Mouse (Mus musculus) kidney, postnatal 10 days (tissue): ENCODE data around the gene Lif.

Source experiments
- DNase-seq: peaks from one replicate; pipeline ENCODE4 v3.0.0; 2021; ENCODE audit warnings: mixed read lengths

Lif gene

DNA sequence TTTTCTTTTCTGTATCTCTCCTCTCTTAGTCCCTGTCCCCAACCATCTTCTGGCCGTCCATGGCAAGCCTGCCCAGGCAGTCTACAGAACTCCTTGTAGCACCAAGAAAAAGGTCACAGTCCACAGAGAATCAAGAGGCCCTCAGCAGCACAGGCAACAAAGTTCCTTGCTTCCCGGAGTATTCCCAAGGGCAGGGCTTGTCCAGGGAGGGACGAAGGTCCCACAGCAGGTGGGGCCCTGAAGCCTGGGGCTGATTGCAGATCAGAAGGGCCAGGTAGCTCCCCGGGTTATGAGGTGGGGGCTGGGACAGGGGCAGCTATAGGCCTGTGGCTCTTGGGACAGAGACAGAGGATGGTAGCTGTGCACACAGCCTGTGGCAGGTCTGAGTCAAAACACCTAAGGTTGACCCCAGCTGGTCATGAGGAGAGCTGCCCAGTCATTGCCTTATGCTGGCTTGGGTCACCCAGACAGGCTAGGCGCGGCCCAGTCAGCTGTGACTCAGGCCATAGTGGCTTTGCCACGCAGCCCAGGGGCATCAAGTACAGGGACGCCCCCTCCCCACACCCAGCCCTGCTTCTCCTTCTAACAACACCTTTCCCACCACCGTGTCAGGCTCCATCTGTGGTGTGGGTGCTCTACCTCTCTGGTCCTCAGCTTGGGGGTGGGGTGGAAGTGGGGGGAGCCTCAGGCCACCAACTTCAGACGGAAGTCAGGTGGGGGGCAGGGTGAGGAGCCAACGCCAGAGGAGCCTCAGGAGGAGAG, at the start of gene Lif:
Gene Lif (plus strand): TSS at position 712 of the 762 bp plus-strand sequence.
- no peak for DNase-seq

DNA sequence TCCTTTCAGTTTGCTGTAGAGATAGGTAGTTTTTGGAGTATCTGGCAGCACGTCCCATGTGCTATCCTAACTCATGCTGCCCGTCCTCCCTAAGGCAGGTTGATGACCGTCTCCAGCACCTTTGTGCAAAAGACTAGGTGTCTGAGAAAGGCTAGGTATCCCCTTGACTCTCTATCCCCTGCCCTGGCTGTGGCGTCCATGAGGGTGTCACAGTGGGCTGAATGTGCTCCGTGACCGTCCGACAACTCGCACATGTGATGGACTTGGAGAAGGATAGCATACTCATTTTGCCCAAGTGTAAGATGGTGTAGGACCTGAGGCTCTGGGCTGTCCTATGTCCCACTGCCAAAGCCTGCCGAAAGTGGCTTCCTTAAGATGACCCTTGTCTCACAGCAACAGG, 49.7 kb upstream of the Lif start:
- DNase-seq, result no peak

DNA sequence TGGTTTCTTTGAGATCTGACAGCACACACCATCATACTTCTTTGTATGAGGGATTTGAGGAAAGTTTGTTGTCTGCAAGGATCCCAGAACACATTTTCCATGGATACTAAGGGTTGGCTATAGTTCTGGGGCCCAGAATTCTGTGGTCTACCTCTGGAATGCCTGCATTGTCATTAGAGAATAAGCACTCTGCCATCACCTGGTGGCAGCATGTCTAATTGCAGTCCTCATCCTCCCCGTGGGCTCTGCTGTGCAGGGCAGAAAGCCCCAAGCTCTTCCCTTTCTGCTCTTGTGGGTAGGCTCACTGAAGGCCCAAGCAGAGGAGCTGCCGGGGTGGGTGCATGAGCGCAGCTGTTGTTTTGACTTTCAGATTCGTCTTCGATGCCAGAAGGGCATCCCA, 47.8 kb upstream of the Lif start:
- no peak for DNase-seq

DNA sequence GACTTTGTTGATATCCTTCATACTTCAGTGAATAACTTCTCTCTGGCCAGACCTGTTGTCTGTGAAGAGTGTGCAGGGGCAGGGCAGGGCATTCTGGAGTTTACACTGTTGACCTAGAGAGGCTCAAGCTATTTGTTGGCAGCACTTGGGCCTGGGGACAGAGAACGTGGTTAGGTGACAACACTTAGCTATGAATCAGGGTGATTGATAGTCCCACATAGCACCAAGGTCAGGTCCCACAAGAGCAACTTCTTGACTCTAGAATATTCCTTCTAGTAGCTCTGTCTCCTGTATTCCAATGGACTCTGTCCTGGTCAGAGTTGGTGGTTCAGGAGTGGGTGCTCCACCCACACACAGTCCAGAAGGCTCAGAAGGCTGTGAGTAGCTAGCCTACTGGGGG, 46.6 kb upstream of the Lif start:
- no peak for DNase-seq

DNA sequence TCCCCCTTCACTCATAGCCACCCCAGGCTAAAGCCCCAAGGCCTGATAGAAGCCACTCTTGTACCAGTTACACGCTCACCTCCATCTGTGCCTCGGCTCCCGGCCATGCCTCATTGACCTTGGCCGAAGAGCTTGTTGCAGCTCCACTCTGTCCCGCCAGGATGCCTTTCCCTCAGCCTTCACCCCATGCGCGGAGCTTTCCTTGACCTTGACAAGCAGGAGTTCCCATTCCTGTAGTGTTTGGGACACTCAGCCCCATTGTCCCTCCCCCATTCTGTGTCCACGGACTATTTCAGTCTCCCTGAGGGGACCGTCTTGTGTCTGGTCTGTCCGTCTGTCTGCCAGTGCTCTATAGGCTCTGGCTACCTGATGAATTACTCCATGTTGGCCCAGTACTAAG, 44.2 kb upstream of the Lif start:
- DNase-seq, result no peak

DNA sequence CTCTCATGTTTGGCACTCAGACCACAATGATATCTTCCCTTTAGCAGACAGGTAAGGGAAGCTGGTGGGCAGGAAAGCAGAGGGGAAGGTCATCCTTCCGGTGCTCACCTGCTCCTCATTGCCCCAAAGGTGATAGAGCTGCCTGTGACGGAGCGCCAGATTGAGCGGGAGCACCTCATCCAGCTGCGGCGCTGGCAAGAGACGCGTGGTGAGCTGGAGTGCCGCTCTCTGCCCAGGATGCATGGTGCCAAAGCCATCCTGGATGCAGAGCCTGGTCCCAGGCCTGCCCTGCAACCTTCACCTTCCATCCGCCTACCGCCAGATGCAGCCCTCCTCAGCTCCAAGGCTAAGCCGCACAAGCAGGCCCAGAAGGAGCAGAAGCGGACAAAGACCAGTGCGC, 42.8 kb upstream of the Lif start:
- no peak for DNase-seq

DNA sequence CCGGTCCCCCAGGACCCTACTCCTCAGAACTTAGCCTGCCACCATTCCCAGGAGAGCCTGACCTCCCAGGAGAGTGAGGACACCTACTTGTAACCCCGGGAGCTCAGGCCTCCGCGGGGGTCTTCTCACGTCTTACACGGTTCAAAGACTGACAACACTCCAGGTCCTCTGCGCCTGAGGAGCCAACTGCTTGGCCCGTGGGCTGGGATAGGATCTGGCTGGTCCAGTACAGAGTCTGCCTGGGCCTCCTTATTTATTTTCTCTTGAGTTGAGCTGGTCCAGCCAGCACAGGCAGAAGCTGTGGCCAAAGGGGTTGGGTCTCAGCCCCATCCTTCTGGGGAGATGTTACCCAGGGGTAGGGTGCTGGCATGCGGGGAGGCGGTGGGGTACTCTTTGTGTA, 42.3 kb upstream of the Lif start:
- no peak for DNase-seq

DNA sequence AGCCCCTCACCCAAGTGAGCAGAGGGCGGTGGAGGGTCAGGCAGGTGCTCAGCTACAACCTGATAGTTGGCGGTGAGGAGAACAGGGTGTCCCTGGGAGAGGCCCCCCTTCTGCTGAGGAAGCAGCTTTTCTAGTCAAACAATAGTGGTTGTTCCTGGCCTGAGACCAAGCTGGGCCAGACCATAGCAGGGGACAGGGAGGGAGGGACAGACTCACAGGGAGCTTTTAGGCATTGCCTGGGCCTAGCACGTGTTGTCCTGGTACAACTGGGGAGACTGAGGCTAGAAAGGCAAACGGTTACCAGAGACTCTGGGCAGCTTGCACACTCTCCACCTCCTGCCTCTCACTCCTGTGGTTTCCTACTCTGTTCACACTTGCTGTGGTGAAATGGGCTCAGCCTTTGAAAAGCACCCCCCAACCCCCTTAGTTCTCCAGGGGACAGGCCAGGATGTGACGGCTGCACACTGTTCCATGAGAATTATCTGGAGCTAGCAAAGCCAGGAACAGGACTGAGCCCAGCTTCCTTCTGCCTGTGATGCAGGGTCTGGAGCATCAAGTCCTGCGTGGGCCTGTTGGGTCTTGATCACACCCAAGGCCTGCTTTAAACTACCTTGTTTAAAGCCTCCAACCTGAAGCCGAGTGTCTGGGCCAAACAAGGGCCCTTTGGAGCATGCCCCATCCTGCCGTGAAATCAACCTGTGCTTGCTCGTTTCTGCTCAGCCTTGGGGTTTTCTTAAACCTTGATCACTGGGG, 40.9 kb upstream of the Lif start:
- peak; percentile 76 for DNase-seq

DNA sequence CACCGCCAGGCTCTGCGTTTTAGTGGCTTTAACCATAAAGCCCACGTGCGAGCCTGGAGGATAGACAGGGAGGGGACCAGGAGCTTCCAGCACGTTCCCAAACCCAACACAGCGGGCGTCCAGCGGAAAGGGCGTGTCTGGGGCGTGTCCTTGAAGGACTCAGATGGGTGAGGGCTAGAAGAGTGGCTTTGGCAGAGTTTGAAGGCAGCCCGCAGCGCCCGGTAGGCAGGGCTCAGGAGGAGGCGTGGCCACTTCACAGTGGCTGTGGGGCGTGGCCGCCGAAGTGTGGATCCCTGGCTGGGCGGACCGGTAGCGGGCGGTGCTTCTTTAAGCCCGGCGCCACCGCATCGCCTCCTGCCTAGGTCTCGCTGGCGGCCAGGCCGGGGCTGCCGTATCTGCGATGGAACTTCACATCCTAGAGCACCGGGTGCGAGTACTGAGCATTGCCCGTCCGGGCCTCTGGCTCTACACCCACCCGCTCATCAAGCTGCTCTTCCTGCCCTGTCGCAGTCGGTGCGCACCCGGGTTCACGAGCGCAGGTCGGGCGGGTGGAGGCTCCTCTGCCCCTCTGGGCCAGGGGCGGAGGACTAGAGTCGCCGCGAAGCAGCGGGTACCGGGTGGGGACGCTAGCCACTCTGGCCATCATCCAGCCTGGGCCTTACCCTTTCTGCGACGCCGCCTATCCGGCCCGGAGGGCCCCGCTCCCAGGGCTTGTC, 39.3 kb upstream of the Lif start, which contains the start of gene Castor1:
Gene Castor1 (plus strand): TSS at position 312 of the 716 bp plus-strand sequence.
- DNase-seq, result peak; percentile 95

DNA sequence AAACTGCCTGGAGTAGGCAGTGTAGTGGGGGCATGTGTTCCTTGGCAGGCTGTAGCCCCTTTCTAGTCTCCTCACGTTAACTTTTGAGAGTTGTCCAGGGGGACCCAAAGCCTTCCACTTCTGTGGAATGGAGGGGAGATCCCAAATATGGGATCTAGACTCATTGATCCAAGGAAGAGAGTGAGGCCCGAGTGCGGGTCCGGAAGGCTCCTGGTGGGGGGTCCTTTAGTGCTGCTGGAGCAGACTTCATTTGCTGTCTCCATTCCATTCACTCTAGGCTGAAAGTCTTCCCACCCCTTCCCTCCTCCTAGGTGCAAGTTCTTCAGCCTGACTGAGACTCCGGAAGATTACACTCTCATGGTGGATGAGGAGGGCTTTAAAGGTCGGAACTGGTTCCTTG, 38.7 kb upstream of the Lif start:
- DNase-seq, result no peak

DNA sequence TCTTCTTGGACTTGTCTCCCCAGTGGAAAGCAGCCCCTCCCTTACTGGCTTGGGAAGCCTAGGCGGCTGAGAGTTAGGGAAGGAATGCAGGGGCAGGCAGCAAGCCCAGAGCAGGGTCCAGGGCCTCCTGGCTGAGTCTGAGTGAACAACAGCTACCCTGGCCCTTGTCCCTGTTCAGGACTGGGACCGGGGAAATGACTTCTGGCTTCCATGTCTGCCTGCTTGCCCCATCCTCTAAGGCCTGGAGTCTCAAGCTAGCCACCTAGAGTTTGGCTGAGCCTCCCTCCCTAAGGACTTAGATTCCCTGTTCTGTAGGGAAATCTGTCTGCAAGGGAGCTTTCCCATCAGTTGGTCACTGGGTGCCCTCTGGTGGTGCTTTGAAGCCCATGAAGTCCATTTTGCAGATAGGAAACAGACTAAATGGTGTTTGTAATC, 38.0 kb upstream of the Lif start:
- DNase-seq, result peak; percentile 89

DNA sequence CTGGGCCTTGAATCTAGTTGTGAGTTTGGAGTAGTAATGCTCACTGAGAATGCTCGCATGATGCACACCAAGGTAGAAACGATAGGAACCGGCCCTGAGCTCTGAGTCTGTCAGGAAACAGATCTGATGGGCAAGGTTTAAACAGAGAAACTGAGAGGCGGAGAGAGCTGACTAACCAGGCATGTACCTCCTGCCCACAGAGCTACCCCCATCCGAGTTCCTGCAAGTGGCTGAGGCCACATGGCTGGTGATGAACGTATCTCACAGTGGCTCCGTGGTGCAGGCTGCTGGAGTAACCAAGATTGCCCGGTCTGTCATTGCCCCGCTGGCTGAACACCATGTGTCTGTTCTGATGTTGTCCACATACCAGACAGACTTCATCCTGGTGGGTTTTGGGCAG, 37.4 kb upstream of the Lif start:
- DNase-seq, result no peak

DNA sequence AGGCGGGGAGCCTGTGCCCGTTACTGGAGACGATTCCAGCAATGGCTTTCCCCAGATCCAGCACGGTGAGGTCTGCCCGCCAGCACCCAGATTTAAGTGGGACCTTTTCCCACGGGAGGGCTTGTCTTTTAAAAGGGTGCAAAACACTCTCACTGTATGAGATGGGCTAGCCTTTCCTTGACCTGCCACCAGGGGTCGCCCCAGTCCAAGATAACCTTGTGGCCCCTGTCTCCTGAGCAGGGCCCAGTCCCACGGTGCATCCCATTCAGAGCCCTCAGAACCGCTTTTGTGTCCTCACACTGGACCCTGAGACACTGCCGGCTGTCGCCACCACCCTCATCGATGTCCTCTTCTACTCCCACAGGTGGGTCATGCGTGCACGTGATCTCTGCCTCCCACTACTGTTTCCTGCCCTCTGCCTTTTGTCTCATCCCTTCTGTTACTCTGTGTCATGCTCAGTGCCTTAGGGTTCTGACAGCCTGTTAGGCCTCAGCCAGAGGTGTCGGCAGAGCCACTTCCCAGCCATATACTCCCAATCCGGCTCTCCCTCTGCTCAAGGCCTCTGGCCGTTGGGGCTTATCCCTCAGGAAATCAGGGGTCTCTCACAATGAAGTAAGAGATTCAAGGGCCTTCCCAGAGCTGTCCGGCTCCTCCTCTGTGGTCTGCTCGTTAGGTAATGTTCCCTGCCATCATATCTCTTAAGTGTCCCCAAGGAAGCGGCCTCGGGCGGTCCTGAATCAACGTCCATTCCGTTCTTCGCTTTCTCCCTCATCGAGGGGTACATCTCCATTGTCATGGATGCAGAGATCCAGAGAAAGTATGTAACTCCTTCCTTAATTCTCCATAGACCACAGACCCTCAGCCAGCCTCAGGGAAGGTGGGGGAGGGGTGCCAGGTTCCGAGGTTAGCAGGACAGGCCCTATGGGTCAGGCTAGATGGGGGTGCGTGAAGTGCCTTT, 36.6 kb upstream of the Lif start:
- DNase-seq, result peak; percentile 89

DNA sequence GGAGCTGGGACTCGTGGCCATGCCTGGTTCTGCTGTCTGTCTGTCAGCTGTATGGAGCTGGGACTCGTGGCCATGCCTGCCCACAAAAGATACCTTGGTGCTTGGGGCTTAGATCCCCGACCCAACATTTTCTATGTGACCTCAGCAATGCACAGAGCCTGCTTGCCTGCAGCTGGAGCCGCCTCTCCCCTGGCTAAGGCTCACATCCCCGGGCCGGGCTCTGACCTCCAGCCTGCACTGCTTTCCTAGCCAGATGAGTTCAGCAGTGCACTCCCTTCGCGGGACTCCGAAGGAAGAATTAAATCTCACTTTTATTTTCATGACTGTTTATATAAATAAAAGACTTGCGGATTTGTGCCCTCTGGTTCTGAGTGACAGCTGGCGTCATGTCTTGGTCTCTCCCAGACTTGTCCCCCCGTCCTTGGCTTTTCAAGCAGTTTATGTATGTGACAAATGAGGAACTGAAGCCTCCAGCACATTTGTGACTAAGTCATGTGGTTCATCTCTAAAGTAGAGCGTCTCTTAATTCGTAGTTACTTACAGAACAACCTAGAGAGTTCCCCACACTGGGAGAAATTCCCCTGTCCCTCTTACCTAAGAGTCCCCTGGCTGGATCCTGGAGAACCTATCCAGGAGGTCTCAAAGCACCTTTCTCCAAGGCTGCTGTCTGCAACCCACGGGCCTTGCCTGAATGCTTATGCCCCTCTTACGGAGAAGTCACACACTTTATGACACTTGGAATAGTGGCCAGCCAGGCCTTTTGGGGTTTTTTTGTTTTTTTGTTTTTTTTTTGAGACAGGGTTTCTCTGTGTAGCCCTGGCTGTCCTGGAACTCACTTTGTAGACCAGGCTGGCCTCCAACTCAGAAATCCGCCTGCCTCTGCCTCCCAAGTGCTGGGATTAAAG, 35.1 kb upstream of the Lif start:
- DNase-seq, result no peak

DNA sequence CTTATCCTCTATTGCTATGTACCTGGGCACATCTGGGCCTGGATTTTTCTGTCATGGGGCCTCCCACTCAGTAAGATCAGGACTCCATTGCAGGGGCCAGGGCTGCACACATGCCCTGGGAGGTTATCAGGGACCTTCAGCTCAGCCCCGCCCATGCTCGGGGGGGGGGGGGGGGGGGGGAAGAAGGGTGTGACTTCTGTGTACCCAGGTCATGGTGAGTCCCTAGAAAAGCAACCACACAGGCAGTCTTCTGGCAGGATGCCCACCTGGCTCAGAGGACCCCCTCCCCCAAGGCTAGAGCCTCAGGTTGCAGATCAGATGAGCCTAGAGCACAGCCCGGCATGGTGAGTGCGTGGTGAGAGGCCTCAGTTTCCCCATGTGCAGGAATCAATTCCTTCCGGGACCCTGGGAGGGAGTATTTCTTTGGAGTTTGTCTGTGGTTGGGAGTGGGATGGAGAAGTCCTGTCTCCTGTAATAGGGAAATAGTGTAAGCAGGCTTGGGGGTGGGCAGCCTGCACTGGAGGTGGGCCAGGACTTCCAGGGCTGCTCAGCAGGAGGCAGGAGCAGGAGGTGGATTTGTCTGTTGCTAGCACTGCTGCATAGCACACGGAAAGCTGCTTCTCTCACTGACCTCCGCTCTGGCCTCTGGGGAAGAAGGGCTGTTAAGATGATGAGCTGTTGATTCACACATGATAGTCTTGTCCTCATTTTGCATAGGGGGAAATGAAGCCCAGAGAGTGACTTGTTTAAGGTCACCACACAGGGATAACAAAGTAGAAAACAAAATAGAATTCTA, 33.8 kb upstream of the Lif start:
- no peak for DNase-seq

DNA sequence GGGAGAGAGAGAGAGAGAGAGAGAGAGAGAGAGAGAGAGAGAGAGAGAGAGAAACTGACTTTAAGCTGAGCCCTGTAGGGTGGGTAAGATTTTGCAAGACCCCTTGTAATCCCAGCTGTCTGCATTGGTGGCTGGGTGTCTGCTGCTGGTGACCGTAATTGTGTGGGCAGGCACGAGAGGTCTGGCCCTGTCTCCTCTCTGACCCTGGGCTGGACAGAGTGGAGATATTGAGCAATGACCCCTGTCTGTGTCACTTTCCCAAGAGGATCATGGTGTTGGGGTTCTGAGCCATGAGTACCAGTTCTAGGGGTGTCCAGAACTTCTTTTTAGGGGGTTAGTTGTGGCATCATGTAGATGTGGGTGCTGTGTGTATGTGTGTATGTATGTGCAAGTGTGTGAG, 33.1 kb upstream of the Lif start:
- DNase-seq, result no peak

DNA sequence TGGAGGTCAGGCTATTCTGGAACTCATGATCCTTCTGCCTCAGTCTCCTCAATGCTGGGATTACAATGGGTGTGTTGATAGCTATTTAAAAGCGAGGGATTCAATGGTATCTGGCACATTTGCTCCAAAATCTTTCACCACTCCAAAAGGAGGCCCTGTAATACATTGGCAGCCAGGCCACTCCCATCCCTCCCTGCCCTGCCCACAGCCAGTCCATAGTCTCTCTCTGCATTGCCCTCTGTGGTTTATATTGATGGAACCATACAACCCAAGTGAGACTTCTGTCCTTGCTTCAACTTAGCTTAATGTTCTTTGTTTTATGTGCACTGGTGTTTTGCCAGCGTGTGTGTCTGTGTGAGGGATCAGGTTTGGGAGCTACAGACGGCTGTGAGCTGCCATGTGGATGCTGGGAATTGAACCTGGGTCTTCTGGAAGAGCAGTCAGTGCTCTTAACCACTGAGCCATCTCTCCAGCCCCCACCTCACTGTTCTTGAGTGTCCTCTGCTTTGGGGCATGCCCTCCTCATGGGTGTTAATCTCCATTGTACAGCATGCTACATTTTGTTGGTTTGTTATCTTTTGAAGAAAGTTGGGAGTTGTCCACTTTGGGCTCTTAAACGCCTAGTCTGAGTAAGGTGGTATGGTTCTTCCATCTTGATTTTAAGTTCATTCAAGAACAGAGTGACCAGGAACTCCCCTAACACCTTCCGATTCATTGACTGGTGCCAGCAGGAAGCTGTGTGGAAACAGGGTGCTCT, 30.6 kb upstream of the Lif start:
- no peak for DNase-seq

DNA sequence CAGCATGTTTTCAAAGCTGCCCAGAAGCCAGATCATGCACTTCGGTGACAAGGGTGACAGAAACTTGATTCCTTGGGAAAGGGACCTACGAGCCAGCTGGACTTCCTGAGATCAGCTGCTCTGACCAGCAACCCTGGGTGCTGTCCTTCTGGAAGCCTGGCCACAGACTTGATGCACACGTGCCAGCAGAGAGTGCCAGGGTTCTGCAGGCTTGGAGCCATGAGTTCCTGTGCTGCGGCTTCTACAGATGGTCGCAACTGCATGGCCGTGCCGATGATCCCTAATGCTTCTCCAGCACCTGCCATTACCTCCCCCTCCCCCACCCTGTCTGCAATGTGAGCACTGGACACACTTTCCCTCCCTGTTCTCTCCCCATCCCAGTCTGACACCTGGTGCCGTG, 28.9 kb upstream of the Lif start:
- DNase-seq, result no peak

DNA sequence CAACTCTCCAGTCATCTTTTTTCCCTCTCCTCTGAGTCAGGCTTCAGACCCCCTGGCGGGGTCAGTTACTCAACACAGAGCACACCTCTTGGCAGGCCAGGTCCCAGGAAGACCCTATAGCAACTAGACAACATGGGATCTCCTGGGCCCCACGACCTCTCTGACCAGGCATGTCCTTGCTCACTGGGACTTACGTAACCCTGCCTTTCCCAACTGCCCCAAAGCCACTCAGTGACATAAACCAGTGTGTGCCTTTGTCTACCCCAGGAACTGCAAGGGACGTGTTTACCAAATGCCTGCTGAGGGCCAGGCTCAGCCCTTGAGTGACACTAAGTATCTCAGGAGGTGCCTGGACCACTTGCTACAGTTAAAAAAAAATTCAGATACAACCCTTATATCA, 27.5 kb upstream of the Lif start:
- DNase-seq, result no peak

DNA sequence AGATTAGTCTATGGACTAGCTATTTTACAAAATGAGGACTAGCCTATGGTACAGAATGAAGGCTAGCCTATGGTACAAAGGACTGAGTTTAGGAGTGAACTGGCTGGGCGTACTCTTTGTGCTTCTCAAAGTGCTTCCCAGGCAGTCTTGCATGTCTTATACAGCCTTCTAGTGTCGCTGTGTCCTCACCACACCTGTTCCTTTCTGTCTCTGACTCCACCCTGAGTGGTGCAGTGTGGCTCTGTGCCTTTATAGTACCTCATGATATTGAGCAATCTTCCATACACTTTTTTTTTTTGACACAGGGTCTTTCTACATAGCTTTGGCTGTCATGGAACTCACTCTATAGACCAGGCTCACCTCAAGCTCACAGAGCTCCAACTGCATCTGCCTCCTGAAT, 25.9 kb upstream of the Lif start:
- DNase-seq, result no peak
